Mouse (Mus musculus): ENCODE data around the gene Prim2.

The Prim2 gene

DNA sequence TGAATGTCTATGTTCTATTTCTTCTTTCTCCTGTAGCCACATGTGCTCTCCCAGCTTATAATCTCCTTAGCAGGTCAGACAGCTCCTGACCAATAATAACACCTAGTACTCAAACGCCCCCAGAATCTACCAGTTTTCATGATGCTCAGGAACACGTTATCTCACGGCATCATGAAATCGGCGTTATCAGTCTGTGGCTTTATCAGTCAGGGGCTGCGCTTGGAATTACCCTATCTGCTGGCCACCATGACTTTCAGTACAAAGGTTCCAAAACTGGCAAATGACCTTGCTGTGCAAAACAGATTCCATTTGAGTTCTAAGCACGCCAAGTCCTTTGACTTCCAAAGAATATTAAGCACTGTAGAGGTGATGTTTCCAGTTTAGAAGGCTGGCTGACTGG is 127.9 kb downstream of the Prim2 start:
- DNase-seq (ENCODE audit: low spot score) = no peak

DNA sequence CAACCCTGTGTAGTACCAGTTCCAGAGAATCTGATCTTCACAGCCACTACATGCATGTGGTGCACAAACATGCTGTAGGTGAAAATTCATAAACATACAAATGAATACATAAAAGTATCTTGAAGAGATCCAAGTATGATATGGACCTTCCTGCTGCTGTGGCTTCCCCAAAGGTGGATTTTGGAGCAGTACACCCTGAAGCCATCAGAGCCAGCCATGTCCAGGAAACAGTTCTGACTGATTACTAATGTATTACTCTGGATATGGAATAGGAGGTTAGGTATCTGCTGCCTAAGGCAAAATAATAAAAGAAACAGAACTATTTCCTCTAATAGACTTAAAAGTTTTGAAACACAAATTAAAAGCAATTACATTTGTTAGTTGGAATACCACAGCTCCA is 131.6 kb downstream of the Prim2 start:
- no peak for DNase-seq (ENCODE audit: low spot score)

DNA sequence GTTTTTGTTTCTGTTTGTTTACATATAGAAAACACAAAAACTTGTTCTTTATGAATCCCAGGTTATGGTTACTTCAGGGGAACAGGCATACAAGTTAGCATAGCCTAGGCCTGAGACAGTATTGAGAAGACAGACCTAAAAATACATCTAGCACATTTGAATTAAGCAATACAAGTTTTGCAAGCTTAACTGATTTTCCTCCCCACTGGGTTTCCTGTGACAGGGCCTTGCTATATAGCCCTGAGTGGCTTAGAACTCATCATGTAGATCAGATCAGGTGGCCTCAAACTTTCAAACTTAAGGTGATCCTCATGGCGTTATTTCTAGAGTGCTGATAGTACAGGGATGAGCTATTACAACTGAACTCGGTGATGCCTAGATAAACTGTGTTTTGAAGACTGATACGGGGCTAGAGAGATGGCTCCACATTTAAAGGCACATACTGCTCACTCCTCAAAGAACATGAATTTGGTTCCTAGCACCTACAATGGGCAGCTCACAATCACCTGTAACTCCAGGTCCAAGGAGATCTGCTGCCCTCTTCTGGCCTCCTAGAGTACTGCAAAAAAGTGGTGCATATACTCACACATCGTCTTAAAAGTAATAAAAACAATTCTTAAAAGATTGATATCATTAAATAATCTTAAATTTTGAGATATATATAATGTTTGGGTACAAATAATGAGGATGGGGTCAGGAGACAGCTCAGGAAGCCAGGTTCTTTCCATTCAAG is 133.2 kb downstream of the Prim2 start:
- DNase-seq (ENCODE audit: low spot score) = no peak

DNA sequence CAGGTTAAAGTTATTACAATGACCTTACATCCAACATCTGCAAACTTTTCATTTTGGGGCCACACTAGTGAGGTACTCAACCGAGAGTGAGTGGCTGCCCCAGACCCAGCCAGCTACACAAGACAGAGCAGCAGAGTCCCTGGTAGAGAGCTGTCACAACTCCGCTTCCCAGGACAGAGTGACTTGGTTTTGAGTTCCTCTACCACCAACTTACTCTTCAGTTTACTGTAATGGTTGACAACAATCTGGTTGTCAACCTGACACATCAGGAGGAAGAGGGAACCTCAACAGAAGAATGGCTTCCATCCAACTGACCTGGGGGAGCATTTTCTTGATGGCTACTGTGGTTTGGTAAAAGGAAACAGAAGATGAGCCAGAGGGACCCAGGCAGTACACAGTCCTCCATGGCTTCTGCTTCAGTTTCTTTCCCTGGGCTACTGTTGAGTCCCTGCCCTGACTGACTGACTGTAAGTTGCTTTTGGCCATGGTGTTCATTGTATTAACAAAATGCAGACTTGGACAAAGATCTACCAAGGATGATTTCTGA is 134.4 kb downstream of the Prim2 start:
- no peak for DNase-seq (ENCODE audit: low spot score)

DNA sequence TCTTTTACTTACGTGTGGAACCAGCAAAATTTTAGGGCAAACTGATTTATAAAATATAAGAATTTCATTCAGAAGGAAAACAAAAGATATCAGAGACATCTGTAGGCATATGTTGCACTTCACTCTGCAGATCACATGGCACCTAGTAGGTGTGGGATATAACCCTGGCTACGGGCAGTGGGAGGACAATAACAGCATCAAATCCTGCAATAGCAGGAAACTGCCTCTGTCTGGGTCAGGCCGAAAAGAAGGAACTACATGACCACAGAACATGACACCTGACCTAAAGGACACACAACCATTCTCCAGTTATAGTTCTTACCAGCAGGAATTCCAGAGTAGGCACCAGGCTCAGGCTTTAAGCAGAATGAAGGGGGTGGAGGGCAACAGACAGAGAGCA is 137.7 kb downstream of the Prim2 start:
- no peak for DNase-seq (ENCODE audit: low spot score)

DNA sequence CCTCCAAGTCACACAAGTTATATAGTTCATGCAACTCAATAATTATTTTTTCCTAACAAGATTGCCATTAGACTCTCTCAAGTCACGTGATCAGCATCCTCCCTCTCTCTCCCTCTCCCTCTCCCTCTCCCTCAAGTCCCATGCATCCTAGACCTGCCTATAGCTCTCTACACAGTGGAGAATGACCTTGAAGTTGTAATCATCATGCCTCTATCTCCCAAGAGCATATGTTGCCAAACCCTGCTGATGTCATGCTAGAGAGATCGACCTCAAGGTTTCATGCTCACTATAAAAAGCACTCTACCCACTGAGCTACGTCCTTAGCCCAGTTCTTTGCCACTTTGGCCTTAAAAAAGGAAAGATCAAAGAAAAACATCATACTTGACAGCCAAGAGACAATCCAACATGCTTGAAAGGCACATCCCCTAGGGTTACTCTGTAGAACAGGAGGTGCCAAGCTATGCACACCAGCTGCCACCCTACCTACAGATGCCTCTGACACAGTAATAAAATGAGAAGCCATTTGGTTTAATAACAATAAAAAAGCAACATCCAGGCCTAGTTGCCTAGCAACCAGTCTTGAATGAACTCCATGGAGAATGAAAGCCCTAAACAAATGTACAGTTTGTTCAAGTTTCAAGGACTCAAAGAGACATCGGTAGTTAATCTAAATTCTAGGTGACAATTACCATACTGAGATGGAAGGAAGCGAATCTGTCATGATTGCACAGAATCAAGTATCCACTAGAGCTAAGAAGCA is 138.3 kb downstream of the Prim2 start:
- DNase-seq (ENCODE audit: low spot score) = no peak

DNA sequence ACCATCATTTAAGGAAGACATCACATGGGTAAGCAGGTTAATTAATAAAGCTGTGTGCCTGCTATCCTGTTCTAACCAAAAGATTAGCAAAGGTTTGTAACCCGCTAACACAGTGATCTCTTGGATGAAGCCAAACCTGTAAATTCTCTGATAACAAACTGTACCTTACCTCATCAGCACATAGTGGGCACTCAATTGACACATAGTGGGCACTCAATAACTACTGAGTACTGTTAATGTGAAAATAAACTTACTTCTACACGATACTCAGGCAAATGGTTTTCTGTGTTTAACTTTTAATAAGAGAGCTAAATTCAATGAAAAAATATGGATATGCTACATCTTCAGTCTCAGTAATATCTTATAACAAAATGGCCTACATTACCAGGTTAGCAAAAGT is 139.1 kb downstream of the Prim2 start:
- no peak for DNase-seq (ENCODE audit: low spot score)

DNA sequence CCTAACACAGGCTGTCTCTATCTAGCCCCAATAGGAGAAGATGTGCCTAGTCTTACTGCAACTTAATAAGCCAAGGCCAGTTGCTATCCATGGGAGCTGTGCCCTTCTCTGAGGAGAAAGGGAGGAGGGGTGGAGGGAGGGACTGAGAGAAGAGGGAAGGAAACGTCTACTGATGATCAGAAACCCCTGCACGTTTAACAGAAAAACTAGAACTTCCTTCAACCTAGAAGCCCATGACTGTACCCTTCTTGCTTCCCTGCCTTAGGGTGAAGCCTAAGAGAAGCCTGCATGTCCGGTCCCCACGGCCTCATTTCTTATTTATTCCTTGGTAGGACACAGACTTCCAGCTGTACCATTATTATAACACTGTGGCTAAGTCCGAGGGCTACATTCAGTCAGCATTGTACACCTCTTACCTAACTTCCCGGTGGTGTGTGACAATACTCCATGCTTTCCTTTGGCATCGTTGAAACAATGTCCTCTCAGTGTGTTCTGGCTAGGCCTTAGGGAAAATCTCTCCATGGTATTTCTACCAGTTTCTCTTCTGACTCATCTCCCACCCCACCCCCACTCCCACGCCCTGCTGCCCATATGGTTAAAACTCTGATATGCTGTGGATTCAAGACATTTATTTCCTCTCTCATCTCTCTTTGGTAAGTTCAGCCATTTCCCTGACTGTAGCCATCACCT is 139.9 kb downstream of the Prim2 start:
- DNase-seq (ENCODE audit: low spot score) = no peak

DNA sequence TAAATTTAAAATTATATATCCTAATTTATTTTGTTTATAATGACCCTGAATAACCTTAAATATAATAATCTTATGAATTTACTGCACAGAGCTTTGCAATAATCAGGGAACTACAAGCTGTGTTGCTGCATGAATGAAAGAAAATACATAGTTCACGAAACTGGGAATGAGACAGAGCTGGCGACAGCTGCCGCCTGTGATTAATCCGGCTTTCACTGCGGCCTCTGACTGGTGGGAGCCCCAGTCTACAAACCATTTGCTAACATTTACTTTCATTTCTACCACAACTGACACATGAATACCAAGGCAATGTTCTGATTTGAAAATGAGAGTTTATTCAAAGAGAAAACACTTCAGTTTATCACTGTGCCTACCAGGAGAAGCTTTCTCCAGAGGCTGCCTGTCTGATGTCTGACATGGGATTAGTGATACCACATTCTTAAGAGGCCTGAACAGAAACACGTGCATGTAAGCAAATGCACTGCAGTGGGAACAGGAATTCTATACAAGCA is 142.2 kb downstream of the Prim2 start:
- DNase-seq (ENCODE audit: low spot score) = no peak

DNA sequence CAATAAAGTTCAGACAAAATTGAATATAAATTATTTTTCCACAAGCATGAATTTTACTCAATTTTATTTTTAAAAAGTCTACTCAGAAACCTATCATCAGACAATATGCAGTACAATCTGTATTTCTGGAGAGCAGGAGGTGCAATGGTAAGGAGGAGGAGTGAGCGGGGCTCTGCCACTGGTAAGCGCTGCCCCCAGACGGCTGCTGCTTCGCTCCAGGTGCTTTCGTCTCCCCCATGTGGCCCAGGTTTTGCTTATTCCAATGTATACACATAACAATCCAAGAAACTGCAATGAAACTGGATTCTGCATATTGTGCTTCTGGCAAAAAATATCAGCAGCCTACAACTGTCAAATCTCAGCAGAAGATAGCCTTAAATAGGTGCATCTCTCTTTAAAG is 146.4 kb downstream of the Prim2 start:
- DNase-seq (ENCODE audit: low spot score) = no peak

DNA sequence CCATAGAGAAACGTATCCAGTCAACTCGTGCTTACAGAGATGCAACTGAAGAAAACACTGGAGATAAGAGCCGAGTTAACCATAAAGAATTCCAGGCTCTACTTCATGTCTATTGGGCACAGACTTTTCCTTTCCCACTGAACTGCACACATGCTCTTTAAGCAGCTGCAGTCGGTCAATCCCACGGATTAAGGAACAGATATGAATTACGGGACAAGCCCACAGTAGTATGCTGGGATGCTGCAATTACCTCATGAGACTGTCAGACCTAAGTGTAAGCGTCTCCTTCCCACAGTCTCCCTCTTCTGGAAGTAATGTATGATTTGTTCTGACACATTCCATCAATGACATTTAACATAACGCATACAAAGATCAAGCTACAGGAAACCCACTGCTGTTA is 154.5 kb downstream of the Prim2 start:
- DNase-seq (ENCODE audit: low spot score) = no peak

DNA sequence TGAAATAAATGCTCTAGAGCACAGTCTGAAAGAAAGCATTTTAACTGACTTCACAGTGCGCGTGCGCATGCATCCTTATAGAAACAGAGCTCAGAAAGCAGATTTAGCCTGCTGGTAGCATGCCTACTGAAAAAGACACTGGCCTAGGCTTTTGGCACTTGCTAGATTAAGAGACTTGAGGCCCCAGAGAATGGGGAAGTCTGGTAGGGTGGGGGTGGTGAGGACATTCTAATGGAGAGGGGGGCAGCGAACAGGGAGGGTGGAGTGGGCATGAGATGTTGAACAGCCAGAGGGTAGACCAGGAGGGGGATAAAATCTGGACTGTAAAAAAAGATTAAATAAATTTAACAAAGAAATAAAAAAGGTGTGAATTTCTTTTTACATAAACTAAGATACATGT is 158.3 kb downstream of the Prim2 start:
- DNase-seq (ENCODE audit: low spot score) = no peak

DNA sequence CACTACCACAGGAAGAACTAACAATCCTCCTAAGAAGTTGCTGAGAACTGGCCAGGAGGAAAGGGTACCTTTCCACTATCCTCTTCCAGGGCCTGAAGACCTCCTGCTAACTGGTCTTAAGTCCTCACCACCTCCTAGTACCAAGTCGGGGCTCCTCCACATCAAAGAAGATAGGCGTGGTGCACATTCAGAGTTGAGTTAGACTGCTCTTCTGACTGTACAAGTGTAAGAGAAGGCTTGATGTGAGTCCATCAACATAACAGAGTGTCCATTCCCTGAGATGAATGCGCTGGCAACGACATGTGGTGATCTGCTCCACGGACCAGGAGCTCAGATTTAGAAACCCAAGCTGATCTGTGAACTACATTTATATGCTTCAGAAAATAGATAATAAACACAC is 165.2 kb downstream of the Prim2 start:
- DNase-seq (ENCODE audit: low spot score) = no peak

DNA sequence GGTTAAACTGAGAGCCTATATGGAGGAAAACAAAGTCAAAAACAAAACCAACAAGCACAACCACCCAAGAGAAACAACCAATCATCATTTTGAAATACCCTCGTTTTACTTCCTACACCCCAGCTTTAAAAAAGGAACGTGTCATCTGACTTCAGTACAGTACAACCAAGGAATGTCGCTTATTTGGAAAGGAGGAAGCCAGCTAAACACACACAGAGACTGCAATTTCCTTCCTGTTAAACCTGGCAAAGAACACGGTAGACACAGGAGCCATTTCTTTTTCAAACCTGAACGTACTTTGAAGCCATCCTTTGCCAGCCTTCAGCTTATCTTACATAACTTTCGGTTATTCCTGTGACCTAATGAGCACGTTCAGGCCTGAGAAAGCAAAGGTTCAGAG is 166.7 kb downstream of the Prim2 start:
- no peak for DNase-seq (ENCODE audit: low spot score)

DNA sequence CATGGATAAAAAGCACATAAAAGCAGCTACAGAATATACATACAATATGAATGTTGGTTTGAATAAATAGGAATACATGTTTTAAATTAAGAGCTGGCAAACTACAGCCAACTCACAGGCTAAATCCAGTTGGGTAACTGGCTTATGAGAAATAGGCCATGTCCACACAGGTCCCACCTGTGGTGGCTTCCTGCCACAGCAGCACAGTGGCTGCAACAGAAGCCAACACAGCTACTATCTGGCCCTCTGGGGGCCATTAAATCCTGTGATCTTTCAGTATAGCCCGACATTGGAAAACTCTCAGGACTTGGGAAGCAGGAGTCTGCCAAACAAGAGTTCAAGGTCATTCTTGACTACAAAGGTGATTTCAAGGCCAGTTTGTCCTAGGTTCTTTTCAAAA is 167.3 kb downstream of the Prim2 start:
- DNase-seq (ENCODE audit: low spot score) = no peak

DNA sequence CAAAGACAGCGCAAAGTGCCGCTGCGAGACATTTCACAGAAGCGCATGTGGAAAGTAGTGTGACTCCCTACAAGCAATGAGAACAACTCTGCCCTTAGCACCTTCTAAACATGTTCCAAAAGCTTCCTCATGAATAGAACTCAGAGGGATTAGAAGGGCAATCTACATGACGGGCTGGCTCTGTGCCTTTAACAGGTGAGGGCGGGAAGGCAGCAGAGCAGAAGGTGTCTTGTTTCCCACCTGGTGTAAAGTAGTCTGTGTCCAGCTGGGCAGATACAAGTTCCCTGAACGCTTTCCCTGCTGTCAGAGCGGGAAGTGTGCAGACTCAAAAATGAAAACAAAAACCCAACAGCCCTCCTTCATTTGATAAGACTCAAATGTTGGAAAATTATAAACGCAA is 169.5 kb downstream of the Prim2 start:
- no peak for DNase-seq (ENCODE audit: low spot score)

DNA sequence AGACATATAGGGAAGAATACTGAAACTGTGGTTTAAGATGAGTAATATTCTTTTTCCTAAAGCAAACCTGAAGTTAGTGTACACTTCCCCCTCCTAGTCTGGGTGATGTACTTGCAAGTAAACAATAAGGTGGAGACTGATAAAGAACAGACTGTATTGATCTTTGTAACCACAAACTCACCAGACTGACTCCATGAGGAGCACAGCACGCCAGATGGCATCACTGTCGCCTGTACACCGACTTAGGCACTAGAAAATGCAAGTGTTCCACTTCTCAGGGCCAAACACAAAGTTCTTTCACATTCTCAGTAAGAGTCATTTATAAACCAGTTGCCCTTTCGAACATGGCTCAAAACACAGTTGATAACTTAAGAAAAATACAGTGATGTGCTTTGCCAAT is 170.0 kb downstream of the Prim2 start:
- DNase-seq (ENCODE audit: low spot score) = no peak

DNA sequence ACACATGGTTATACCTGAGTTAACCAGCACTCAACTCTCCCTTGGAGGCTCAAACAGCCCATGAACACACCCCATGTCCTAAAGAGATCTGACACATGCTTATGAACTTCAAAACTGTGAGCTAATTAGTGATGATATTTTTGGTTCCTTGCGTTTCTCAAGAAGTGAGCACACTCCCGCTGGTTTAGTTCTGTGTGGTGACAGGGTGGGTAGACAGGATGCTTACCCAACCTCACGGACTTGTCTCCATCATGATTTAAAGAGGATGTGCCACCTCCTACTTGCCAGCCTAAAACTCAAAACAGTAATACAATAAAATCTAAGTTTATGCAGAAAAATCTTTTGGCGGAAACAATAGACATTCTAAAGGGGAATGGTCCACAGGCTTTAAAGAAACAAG is 173.5 kb downstream of the Prim2 start:
- DNase-seq (ENCODE audit: low spot score) = no peak

DNA sequence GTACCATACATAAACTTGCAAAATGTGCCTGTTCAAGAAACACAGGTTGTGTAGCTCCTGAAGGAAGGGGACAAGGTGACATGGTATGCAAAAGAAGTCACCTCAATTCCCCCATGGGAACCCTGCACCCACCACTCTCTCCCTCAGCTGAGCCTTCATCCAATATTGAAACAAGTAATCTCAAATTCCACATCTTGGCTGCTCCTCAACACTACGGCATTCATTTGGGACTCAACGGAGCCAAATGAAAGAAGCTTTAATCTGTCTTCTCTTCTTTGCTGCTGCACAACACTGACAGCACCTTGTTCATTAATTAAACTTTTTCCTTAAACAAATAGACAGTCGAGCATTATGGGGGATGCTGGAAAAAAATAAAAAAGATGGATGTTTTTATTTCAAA is 174.0 kb downstream of the Prim2 start:
- no peak for DNase-seq (ENCODE audit: low spot score)

DNA sequence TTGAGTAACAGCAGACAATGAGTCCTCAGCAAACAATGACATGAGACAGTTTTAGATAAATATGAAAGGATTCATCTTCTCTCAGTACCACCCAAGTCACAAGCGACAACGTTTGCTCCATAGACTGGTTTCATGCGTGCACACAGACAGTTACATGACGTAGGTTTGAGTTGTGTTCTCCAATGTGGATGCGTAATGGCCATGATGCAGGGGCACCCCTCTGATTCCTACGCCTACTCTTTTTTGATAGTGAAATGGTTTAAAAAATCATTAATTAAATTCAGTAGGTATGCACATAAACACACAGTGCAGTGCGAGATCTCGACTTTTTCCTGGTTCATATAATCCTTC is 174.4 kb downstream of the Prim2 start:
- DNase-seq (ENCODE audit: low spot score) = no peak

DNA sequence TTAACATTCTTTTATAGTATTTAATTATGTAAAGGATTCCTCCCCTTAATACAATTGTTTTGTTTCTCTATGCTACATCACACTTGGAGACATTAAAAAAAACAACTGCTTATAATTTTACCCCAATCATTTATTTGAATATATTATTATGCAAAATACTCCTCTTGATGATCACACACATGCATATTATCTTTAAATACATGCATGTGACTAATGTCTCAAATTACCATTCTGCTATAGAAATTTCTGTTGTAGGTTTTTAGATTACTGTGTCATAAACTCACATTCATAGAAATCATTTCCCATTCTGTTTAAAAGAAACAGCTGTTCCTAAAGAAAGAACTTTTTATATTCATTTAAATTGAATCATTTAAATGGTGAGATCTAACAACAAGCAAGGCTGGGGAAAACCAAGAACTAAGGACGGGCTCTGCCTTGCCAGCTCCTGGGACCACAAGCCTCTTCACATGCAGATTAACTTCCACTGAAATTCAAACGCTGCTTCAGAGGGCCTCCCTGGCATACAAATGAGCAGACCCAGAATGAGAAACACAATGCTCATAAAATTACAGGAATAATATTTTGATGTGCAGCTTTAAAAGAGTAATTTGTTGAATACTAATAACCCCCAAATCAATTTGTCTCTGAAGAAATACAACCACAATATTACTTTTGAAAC is 174.9 kb downstream of the Prim2 start:
- DNase-seq (ENCODE audit: low spot score) = no peak

DNA sequence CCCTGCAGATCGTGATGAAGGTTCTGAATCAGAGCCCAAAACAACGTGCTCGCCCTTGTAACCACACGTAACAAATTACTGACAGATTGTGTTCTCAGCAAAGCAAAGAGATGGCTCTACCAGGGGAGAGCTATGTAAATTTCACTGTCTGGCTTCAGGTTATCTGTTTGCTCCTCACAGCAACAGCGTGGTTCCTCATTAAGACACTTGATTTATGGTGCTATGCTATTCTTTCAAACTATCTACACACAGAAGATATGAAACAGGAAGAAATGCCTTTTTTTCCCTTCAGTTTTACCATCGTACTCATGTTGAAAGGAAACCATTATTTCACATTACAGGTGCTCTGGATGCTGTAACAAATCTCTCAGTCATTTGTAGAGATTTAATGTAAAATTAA is 179.4 kb downstream of the Prim2 start:
- no peak for DNase-seq (ENCODE audit: low spot score)

All from T-cell, adult 2 months (primary cell).